Comparison of ENCODE assay signal across 7 mouse cellular contexts in genomic region chr1:178406765-178407645, GRCm38 (mm10). TPM values are rescaled to one million over a fixed set of nuclear protein-coding genes. Genes with fewer than 3 reads are reported as not detected.
DNase-seq lines count a peak whose midpoint lies in the region; ATAC-seq lines count a peak whose summit lies in the region.

No protein-coding gene starts in this region.

- peak overlapping the region; percentile 100 for H3K27ac ChIP-seq in forebrain, embryonic 11.5 days (ENCODE audit: low read depth, low read length)

- peak; percentile 19 for ATAC-seq in CD4-positive, CD25-positive, alpha-beta regulatory T cell, adult 4 months
- 0 out of 2 replicates have a peak, but pooled peaks have one; percentile 28 for ATAC-seq in forebrain, embryonic 11.5 days (replicated peaks; ENCODE audit: low FRiP score)

- H3K9ac ChIP-seq in forebrain, embryonic 11.5 days (ENCODE audit: low read length), result peak overlapping the region; percentile 98

- no peaks in the 10 kb centered on the region for H3K36me3 ChIP-seq in forebrain, embryonic 11.5 days (ENCODE audit: control insufficient read depth, insufficient read depth, low read length)

- no peaks in the 10 kb centered on the region for H3K4me1 ChIP-seq in forebrain, embryonic 11.5 days (replicated peaks; ENCODE audit: control insufficient read depth, insufficient read depth, low read length)

- DNase-seq in 416B (ENCODE audit: low read depth), result peak; percentile 18
- DNase-seq in forebrain, embryonic 11.5 days (ENCODE audit: low spot score), result no peak
- DNase-seq in kidney, postnatal 14 days, result peak; percentile 11
- peak; percentile 41 for DNase-seq in naive thymus-derived CD4-positive, alpha-beta T cell, adult 2 months (ENCODE audit: low read depth)
- DNase-seq in left cerebral cortex, adult 8-10 months (ENCODE audit: low spot score in 2 of 2), result no peak
- DNase-seq in adrenal gland, postnatal 25 days, result no peak

- no peaks in the 10 kb centered on the region for H3K9me3 ChIP-seq in forebrain, embryonic 11.5 days (ENCODE audit: control insufficient read depth, low read length)

- H3K4me2 ChIP-seq in forebrain, embryonic 11.5 days (ENCODE audit: low read depth, low read length, severe bottlenecking), result peak overlapping the region; percentile 73

- no peaks in the 10 kb centered on the region for H3K27me3 ChIP-seq in forebrain, embryonic 11.5 days (ENCODE audit: control insufficient read depth, insufficient read depth, low read length)

- H3K4me3 ChIP-seq in forebrain, embryonic 11.5 days (ENCODE audit: low read depth, low read length), result peak overlapping the region; percentile 64

- 66% methylated on average over 12 of the region's 12 CpGs for WGBS in forebrain, embryonic 11.5 days

RNA-seq across cellular contexts. Expression of gene Efcab2, which starts 1.1 kb away (rescaled TPM):
- polyA plus RNA-seq in CD4-positive, CD25-positive, alpha-beta regulatory T cell, adult 4 months (2017; shearing (Covaris generic)), result 1 to 10 TPM; 3.7 to 8.2 TPM
- polyA plus RNA-seq in forebrain, embryonic 11.5 days (2014; fragmentation: Nextera tagmentation; extraction: Ambion mirVana), result 8.3 and 9.5 TPM in 2 replicates
- 10 to 100 TPM in 3 of 4 experiments, 1 to 10 TPM in 1; 10.0 to 14.8 (median 13.1) TPM for total RNA-seq in left cerebral cortex, adult 8-10 months (2022)
- total RNA-seq in adrenal gland, postnatal 25 days (2021), result 2.3 and 4.5 TPM in 2 replicates

Comparison
In these comparisons a context has a peak if more than half of its experiments do, and no peak if none do; other contexts are left out.
1. DNase-seq: peak in 416B (single experiment), kidney, postnatal 14 days (single experiment) and naive thymus-derived CD4-positive, alpha-beta T cell, adult 2 months (single experiment); none in forebrain, embryonic 11.5 days (single experiment), left cerebral cortex, adult 8-10 months (0 of 2) and adrenal gland, postnatal 25 days (single experiment).